Mouse (Mus musculus): ENCODE measurements around the gene Spdef.

- TF ChIP-seq CTCF (IDR thresholded peaks at IDR 0.05; ENCODE audit: low read depth, low read length) (no peak), POLR2AphosphoS5 (IDR thresholded peaks at IDR 0.05; ENCODE audit: insufficient replicate concordance, low read depth, low read length) (no peak)
Observed at GRCm38 (mm10) chr17:27712832-27713231, 15.9 kb downstream of the Spdef start.

Measured in G1E (cell line).